Mouse (Mus musculus): ENCODE results near the gene Brsk1.
A peak's percentile ranks its signal among the peaks of the same experiment; 100 is the strongest.

- peak; percentile 55 for TF ChIP-seq CTCF (IDR thresholded peaks at IDR 0.05; ENCODE audit: low read depth)
- TF ChIP-seq EP300 (IDR thresholded peaks at IDR 0.05; ENCODE audit: low read depth) = no peak
These were observed 22.2 kb downstream of the Brsk1 start for GRCm38 (mm10) chr7:4712594-4712993.
